Mouse (Mus musculus): ENCODE results near the gene Hk3. TPM values are rescaled to one million over a fixed set of nuclear protein-coding genes. Genes with fewer than 3 reads are reported as not detected.

Gene Hk3
- total RNA-seq, 2 experiments from 2014 or later = 1.1 to 1.7 TPM

DNA sequence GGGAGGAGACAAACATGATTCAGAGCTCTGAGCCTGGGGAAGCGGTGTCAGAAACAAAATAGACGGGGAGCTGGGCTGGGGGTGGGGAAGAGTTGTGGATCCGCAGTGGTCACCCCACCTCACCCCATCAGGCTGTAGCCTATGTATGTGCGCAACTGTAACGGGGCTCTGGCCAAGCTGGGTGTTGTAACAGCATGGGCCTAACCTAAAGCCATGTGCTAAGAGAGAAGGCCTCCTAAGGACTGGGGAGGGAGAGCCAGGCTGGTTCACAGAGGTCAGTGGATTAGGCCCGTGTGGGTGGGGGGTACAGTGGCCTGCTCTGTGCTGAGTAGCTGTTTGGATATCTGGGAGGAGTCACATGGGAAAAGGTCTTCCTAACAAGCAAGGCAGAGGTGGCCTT is 61.3 kb downstream of the Hk3 start:
- intact Hi-C loops (cut with DNase I) = no loop called here
- DNase-seq (ENCODE audit: low spot score in 2 of 2) = no peak

DNA sequence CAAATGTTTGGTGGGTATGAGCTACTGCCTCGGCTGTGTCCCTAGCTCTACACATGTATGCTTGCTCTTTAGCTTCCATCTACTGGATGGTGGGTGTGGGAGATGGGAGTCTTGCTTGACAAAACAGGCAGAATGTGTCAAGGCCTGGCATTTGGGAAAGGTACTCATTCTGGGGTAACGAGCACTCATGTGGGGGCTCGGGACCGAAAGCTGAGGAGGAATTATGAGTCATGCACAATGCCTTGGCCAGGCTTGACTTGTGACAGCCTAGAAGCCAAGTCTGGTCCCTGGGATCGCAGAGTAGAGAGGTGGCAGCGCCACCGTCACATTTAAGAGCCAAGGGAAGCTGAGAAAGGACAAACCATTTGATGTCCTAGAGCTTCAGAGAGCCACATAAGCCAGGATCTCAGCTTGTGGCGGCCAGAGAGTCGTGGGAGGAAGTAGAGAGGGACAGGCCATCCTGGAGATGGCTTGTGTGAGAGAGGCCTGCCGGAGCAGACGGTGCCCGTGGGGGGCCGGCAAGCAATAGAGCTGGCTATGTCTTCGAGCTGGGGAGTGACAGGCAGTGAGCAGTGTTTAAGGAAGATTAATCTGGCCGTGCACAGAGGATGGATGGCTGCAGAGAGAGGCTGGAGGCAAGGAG is 62.0 kb downstream of the Hk3 start:
- DNase-seq (ENCODE audit: low spot score in 2 of 2) = no peak
- intact Hi-C loops (cut with DNase I) = no loop called here

DNA sequence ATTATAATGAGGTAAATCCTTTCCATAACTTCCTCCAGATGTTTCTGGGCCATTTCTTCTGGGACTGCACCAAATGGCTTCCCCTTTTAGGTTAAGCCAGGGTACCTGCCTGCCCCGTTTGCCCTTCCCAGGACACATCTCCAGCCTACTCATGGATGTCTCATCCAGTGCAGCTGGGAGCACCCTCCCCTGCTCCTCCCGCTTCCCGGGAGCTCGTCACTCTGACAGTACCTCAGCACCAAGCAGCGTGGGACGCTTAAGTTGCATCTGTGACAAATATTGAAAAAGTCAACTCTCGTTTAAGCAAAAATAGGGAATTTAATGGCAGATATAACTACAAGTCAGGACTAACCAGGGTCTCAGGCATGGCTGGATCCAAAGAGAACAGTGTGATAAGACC is 63.9 kb downstream of the Hk3 start:
- DNase-seq (ENCODE audit: low spot score in 2 of 2) = no peak
- intact Hi-C loops (cut with DNase I) = no loop called here

Other genes starting within 250 kb of the Hk3 start
- gene Eif4e1b, start 237.4 kb downstream of the Hk3 start, total RNA-seq (2021) = not detected
- gene Tspan17, start 232.0 kb downstream of the Hk3 start, total RNA-seq (2021) = 10 to 100 TPM; 76.5 to 86.1 TPM
- 100 to 1,000 TPM in 1 of 2 experiments, 10 to 100 TPM in 1; 96.3 to 101 TPM for gene Unc5a, start 72.0 kb downstream of the Hk3 start, total RNA-seq (2021)
- 10 to 100 TPM; 16.6 to 22.2 TPM for gene Uimc1, start 78.9 kb upstream of the Hk3 start, total RNA-seq (2021)
- gene Zfp346, start 83.9 kb upstream of the Hk3 start, total RNA-seq (2021) = 10 to 100 TPM; 39.0 to 47.3 TPM
- gene Gm17617, start 112.2 kb upstream of the Hk3 start, total RNA-seq (2021) = not detected
- gene Fgfr4, start 131.3 kb upstream of the Hk3 start, total RNA-seq (2021) = under 1 TPM; 0.18 to 0.30 TPM
- 100 to 1,000 TPM; 105 to 134 TPM for gene Nsd1, start 188.4 kb upstream of the Hk3 start, total RNA-seq (2021)

Data from left cerebral cortex, postnatal 36 days (tissue).